Mouse (Mus musculus) MEL (cell line): ENCODE results near the gene Hprt. TPM values are rescaled to one million over a fixed set of nuclear protein-coding genes. Genes with fewer than 3 reads are reported as not detected.

Experiments
- DNase-seq: peaks from one replicate; pipeline ENCODE4 v3.0.0; 2011; ENCODE audit warnings: low read depth, low spot score
- H3K27ac ChIP-seq: 2 replicates; pipeline ENCODE4 v1.5.1; 2012; ENCODE audit warnings: low read depth, mild to moderate bottlenecking, control low read depth, low read length, moderate library complexity; ENCODE audit not compliant: control insufficient read depth
- H3K27me3 ChIP-seq, 2 experiments: fragments of 150-350 bp in 1 of 2; sonication (generic) in 1 of 2; 2 replicates each; pipeline ENCODE4 v1.6.1; 2012; ENCODE audit warnings: low read length in 2 of 2, mild to moderate bottlenecking in 2 of 2, improper control_type of control experiment in 1 of 2, moderate library complexity in 1 of 2; ENCODE audit not compliant: insufficient read depth in 2 of 2, control insufficient read depth in 1 of 2
- H3K36me3 ChIP-seq, 2 experiments: 2 replicates each; pipeline ENCODE4 v1.6.1; 2012 to 2014; ENCODE audit warnings: low read length in 2 of 2, improper control_type of control experiment in 1 of 2, inconsistent platforms in 1 of 2, mild to moderate bottlenecking in 1 of 2; ENCODE audit not compliant: insufficient read depth in 2 of 2, control insufficient read depth in 1 of 2
- H3K4me1 ChIP-seq, 2 experiments: fragments of 150-350 bp in 1 of 2; sonication (generic) in 1 of 2; 2 replicates each; pipeline ENCODE4 v1.6.1; 2012; ENCODE audit warnings: low read length in 2 of 2, improper control_type of control experiment in 1 of 2, mild to moderate bottlenecking in 1 of 2; ENCODE audit not compliant: insufficient read depth in 2 of 2, control insufficient read depth in 1 of 2
- H3K4me3 ChIP-seq, 2 experiments: fragments of 150-350 bp in 1 of 2; sonication (generic) in 1 of 2; 2 replicates each; pipeline ENCODE4 v1.5.1; 2012; ENCODE audit warnings: low read depth in 2 of 2, low read length in 2 of 2, mild to moderate bottlenecking in 2 of 2, moderate library complexity in 2 of 2, control low read depth in 1 of 2, improper control_type of control experiment in 1 of 2; ENCODE audit not compliant: control insufficient read depth in 1 of 2, insufficient read depth in 1 of 2
- H3K79me2 ChIP-seq: 2 replicates; pipeline ENCODE4 v1.6.1; 2012; ENCODE audit warnings: mild to moderate bottlenecking, low read length, moderate library complexity; ENCODE audit not compliant: control insufficient read depth, poor library complexity, insufficient read depth
- H3K9ac ChIP-seq: 2 replicates; pipeline ENCODE4 v1.6.1; 2012; ENCODE audit warnings: low read depth, mild to moderate bottlenecking, control low read depth, low read length, moderate library complexity; ENCODE audit not compliant: control insufficient read depth, poor library complexity, severe bottlenecking
- H3K9me3 ChIP-seq: fragments of 150-350 bp; sonication (generic); replicated peaks from 2 replicates; pipeline ENCODE4 v1.6.1; 2012; ENCODE audit warnings: mild to moderate bottlenecking, low read length, improper control_type of control experiment, moderate library complexity; ENCODE audit not compliant: insufficient read depth
- ELF1 ChIP-seq: IDR thresholded peaks from 2 replicates; pipeline ENCODE4 v1.6.1; 2014; ENCODE audit warnings: low read depth, mild to moderate bottlenecking, inconsistent platforms, low read length, improper control_type of control experiment, moderate library complexity
- EP300 ChIP-seq, 2 experiments: IDR thresholded peaks; 2 replicates each; pipeline ENCODE4 v1.6.1; 2011; ENCODE audit warnings: improper control_type of control experiment in 2 of 2, low read length in 2 of 2, low read depth in 1 of 2, mild to moderate bottlenecking in 1 of 2
- JUND ChIP-seq: IDR thresholded peaks from 2 replicates; pipeline ENCODE4 v1.6.1; 2011; ENCODE audit warnings: low read depth, mild to moderate bottlenecking, improper control_type of control experiment, low read length
- MAFK ChIP-seq: IDR thresholded peaks from 2 replicates; pipeline ENCODE4 v1.6.1; 2011; ENCODE audit warnings: low read depth, mild to moderate bottlenecking, low read length, improper control_type of control experiment, borderline replicate concordance
- MAZ ChIP-seq: IDR thresholded peaks from 2 replicates; pipeline ENCODE4 v1.6.1; 2012; ENCODE audit warnings: low read depth, mild to moderate bottlenecking, inconsistent platforms, low read length, improper control_type of control experiment
- MEF2A ChIP-seq: IDR thresholded peaks from 2 replicates; pipeline ENCODE4 v1.6.1; 2014; ENCODE audit warnings: low read depth, mild to moderate bottlenecking, inconsistent platforms, low read length, improper control_type of control experiment; ENCODE audit not compliant: poor library complexity, insufficient replicate concordance, severe bottlenecking; ENCODE audit errors: extremely low read depth
- MYB ChIP-seq: IDR thresholded peaks from 2 replicates; pipeline ENCODE4 v1.6.1; 2011; ENCODE audit warnings: mild to moderate bottlenecking, low read depth, low read length, improper control_type of control experiment
- MYC ChIP-seq: IDR thresholded peaks from 2 replicates; pipeline ENCODE4 v1.6.1; 2011; ENCODE audit warnings: low read depth, mild to moderate bottlenecking, low read length, improper control_type of control experiment, moderate library complexity
- NRF1 ChIP-seq: IDR thresholded peaks from 2 replicates; pipeline ENCODE4 v1.6.1; 2014; ENCODE audit warnings: low read depth, mild to moderate bottlenecking, inconsistent platforms, low read length, improper control_type of control experiment, moderate library complexity; ENCODE audit not compliant: poor library complexity, insufficient read depth, severe bottlenecking
- POLR2AphosphoS5 ChIP-seq: IDR thresholded peaks from 2 replicates; pipeline ENCODE4 v1.6.1; 2012; ENCODE audit warnings: low read depth, borderline replicate concordance, mild to moderate bottlenecking, inconsistent platforms, low read length, moderate library complexity, mixed read lengths
- RAD21 ChIP-seq: IDR thresholded peaks from 2 replicates; pipeline ENCODE4 v1.6.1; 2011; ENCODE audit warnings: mild to moderate bottlenecking, low read depth, low read length, improper control_type of control experiment
- RCOR1 ChIP-seq: IDR thresholded peaks from 2 replicates; pipeline ENCODE4 v1.6.1; 2012; ENCODE audit warnings: low read depth, mild to moderate bottlenecking, inconsistent platforms, low read length, improper control_type of control experiment
- SIN3A ChIP-seq: IDR thresholded peaks from 2 replicates; pipeline ENCODE4 v1.6.1; 2012; ENCODE audit warnings: low read length, improper control_type of control experiment, inconsistent platforms
- TAL1 ChIP-seq: IDR thresholded peaks from 2 replicates; pipeline ENCODE4 v1.6.1; 2012; ENCODE audit warnings: mild to moderate bottlenecking, inconsistent platforms, low read length, moderate library complexity, mixed read lengths
- TBP ChIP-seq: IDR thresholded peaks from 2 replicates; pipeline ENCODE4 v1.8.0; 2011; ENCODE audit warnings: low read depth, low read length, improper control_type of control experiment
- ZKSCAN1 ChIP-seq: IDR thresholded peaks from 2 replicates; pipeline ENCODE4 v1.6.1; 2012; ENCODE audit warnings: low read depth, mild to moderate bottlenecking, inconsistent platforms, low read length, improper control_type of control experiment, moderate library complexity
- ZMIZ1 ChIP-seq: IDR thresholded peaks from 2 replicates; pipeline ENCODE4 v1.6.1; 2012; ENCODE audit warnings: low read depth, mild to moderate bottlenecking, inconsistent platforms, low read length, improper control_type of control experiment, moderate library complexity
- ZNF384 ChIP-seq: IDR thresholded peaks from 2 replicates; pipeline ENCODE4 v1.6.1; 2012; ENCODE audit warnings: low read depth, mild to moderate bottlenecking, inconsistent platforms, low read length, improper control_type of control experiment
- polyA plus RNA-seq, 2 experiments: library from polyadenylated mRNA; stranded (reverse) in 1 of 2; unstranded in 1 of 2; fragments of >175 nt in 1 of 2; fragments of >200 nt in 1 of 2; gene quantifications; 2 replicates each; pipeline versions ENCODE4 v1.2.1 to v1.2.4; 2012; ENCODE audit warnings: low replicate concordance in 2 of 2, low read depth in 1 of 2; ENCODE audit not compliant: insufficient read length in 2 of 2, insufficient read depth in 1 of 2, missing spikeins in 1 of 2
- total RNA-seq: library from RNA; depleted of rRNA; stranded (reverse); fragments of 300-350 nt; gene quantifications from 2 replicates; pipeline ENCODE4 v1.2.3, GENCODE M21; 2012

Gene Hprt
- total and polyA plus RNA-seq, 3 experiments: 113 to 117 TPM; not detected in 1

DNA sequence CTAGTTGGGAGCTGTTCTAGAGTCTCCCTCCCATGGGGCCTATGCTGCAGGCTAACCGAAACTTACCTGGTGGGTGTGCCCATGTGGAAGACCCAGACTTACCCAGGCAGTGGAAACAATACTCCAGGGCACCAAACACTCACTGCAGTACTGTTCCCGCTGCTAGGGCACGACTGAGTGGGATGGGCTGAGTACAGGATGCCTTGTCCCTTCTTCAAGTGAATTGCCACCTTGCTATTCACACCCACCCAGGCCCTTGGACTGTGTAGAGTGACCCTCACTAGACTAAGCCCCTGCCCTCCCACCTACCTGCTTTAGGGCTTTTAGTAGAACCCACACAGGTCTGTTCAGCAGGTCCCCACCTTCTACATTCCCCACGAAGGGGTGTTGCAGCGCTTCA, 65.9 kb downstream of the Hprt start:
- Histone ChIP-seq H3K9ac (no peak overlapping the region), H3K4me3 (no peak overlapping the region), H3K4me1 (no peaks in the 10 kb centered on the region; a peak in 1 of 4 replicates), H3K9me3 (no peaks in the 10 kb centered on the region)
- TF ChIP-seq SIN3A (no peak), ZKSCAN1 (no peak), EP300 (IDR thresholded peaks at IDR 0.05; ENCODE audit: low read depth in 1 of 2, low read length in 2 of 2) (no peak), MYB (no peak), TBP (no peak), MAZ (no peak)
- TF ChIP-seq, all 39 proteins: peak for 0
- DNase-seq: no peak
- Histone ChIP-seq H3K36me3 (no peaks in the 10 kb centered on the region; a peak in 1 of 4 replicates), H3K79me2 (peaks cover 5% of the 10 kb centered on the region; the same call in 1 of the 2 replicates), H3K27me3 (no peaks in the 10 kb centered on the region), H3K27ac (no peak overlapping the region)

DNA sequence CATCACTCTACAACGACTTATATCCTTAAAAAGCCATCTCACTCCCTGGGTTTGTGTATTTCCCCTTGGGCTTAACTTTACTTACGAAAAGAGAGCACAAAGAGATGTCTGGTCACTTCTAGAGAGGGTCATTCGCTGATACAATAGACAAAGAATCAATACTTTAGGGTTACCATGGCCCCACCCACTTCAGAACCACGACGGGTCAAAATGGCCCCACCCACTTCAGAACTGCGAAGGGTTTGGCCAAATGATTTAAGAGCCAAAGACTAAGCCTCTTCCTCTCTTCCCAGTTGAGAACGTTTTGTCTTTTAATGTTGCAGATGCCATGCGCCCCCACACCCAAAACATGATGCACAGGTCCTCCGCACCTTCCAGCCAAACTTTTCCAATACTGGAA, 67.8 kb downstream of the Hprt start:
- peak; percentile 37 for DNase-seq
- H3K9ac ChIP-seq: peak overlapping the region; percentile 88
- H3K9me3 ChIP-seq: no peaks in the 10 kb centered on the region
- H3K79me2 ChIP-seq: peaks cover 5% of the 10 kb centered on the region; the same call in 1 of the 2 replicates
- no peaks in the 10 kb centered on the region; a peak in 1 of 4 replicates for H3K36me3 ChIP-seq
- H3K27ac ChIP-seq: 0 out of 2 replicates have a peak overlapping the region, but pooled peaks have one; percentile 27
- peaks cover 0 to under 1% of the 10 kb centered on the region in 2 experiments; a peak in 1 of 4 replicates for H3K4me1 ChIP-seq
- no peak for TF ChIP-seq ELF1
- TF ChIP-seq ZMIZ1: no peak
- no peak for TF ChIP-seq RCOR1
- TF ChIP-seq MEF2A: no peak
- TF ChIP-seq MAFK: no peak
- no peak for TF ChIP-seq JUND
- TF ChIP-seq POLR2AphosphoS5: no peak
- no peak for TF ChIP-seq ZNF384
- TF ChIP-seq TBP: no peak
- TF ChIP-seq MYC: no peak
- no peak for TF ChIP-seq TAL1
- no peak for TF ChIP-seq RAD21
- no peak for TF ChIP-seq EP300 (IDR thresholded peaks at IDR 0.05; ENCODE audit: low read depth in 1 of 2, low read length in 2 of 2)
- TF ChIP-seq NRF1: no peak
- TF ChIP-seq MAZ: no peak
- H3K4me3 ChIP-seq: peak overlapping the region; percentile 85 to 96
- no peaks in the 10 kb centered on the region for H3K27me3 ChIP-seq
